Mouse (Mus musculus): ENCODE results near the gene Stard7. TPM values are rescaled to one million over a fixed set of nuclear protein-coding genes. Genes with fewer than 3 reads are reported as not detected.
"Not testable (repeated sequence)": the region's sequence is repeated elsewhere in the genome, so short reads cannot be mapped to it uniquely, and the experiment has no call there.

Gene Stard7
- total RNA-seq, 4 experiments from 2014 or later = 92.3 to 106 (median 97.9) TPM

DNA sequence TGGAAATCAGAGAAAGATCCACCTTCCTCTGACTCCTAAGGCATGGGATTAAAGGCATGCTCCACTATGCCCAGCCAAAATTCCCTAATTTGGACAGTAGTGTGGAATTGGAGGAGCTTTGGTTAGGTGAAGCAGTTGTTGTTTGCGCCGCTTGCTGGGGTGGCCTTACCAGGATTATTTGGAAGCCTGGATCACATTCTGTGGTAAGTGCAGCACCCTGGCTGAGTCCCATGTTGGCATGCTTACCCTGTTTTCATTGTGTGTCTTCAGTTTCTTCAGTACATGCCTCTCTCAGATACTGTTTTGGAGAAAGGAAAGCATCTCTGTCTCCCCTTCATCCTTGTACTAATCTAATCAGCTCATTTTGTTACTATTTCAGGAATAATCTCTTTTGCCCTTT, 4.6 kb downstream of the Stard7 start:
- no peak for DNase-seq (ENCODE audit: low spot score in 2 of 2)

GRCm38 (mm10) chr2:127275551-127276320, 5.7 kb downstream of the Stard7 start:
- DNase-seq (ENCODE audit: low spot score in 2 of 2) = no peak

DNA sequence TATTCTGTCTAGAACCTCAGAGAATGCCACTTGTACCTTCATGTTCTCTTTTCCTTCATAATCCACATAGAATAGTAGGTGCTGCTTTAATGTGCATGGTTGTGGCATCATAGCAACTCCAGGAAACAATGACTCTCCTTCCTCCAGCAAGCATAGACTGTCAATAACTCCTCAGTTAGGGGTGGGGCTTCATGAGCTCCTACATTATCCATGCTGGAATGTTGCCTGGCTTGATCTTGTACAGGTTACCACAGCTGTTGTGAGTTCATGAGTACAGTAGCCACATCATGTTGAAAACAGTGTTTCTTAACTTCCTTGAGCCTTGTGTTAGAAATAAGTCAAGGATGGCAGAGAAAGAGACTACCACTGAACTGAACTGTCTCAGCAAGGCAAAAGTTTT, 8.1 kb downstream of the Stard7 start:
- DNase-seq (ENCODE audit: low spot score in 2 of 2) = no peak

DNA sequence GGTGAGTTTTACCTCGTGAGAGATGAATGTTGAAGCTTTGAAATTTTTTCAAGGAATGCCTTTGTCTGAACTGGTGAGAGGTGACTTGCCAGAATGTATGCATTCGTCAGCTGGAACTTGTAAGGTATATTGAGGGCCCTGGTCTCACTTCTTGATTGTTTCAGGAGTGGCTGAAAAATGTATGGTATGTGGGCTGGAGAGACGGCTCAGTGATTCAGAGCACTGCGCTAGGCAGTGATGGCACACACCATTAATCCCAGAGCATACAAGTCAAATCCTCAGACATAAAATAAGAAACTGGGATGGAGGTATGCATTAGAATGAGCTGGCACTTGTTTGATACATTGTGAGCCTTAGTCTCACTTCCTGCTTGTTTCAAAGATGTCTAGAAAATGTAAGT, 22.2 kb downstream of the Stard7 start:
- DNase-seq (ENCODE audit: low spot score in 2 of 2) = no peak

- no peak for DNase-seq (ENCODE audit: low spot score in 2 of 2)
These were observed 27.2 kb downstream of the Stard7 start for GRCm38 (mm10) chr2:127297001-127297805.

DNA sequence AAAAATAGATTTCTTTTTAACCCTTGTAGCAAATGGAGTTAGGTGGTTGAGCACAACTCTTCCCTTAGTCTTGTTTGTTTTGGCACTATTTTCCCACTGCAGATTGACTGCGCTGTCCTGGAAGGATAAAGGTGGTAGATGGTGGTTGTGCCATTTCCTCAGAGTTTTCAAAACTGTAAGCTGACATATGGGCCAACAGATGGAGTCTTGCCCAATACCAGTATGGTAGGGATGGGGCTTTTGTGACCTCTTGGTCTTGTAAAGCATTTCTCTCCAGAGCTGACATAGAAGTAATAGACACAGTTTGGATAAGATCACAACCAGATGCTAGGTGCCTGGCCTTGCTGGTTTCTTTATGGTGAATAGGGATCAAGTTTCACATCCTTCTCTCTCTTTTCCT, 28.0 kb downstream of the Stard7 start:
- no peak for DNase-seq (ENCODE audit: low spot score in 2 of 2)

DNA sequence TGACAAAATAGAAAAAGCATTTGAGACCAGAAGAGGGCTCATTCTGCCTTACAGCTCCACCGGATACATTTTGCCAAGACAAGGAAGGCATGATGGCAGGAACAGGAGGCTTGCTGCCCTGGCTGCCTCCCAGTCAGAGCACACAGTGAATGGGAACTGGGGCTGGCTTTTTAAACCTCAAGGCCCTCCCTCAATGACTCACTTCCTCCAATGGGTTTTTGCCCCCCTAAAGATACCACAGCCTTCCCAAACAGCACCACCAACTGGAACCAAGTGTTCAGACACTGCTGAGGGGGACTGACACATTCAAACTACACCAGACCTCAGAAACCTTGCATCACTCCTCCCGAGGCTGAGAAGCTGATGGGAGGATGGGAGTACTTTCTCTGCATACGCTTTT, 30.7 kb downstream of the Stard7 start:
- DNase-seq (ENCODE audit: low spot score in 2 of 2) = no peak

GRCm38 (mm10) chr2:127301883-127302282, 31.9 kb downstream of the Stard7 start:
- DNase-seq (ENCODE audit: low spot score in 2 of 2) = no peak

GRCm38 (mm10) chr2:127304192-127304591, 34.2 kb downstream of the Stard7 start:
- DNase-seq (ENCODE audit: low spot score in 2 of 2) = not testable (repeated sequence)

DNA sequence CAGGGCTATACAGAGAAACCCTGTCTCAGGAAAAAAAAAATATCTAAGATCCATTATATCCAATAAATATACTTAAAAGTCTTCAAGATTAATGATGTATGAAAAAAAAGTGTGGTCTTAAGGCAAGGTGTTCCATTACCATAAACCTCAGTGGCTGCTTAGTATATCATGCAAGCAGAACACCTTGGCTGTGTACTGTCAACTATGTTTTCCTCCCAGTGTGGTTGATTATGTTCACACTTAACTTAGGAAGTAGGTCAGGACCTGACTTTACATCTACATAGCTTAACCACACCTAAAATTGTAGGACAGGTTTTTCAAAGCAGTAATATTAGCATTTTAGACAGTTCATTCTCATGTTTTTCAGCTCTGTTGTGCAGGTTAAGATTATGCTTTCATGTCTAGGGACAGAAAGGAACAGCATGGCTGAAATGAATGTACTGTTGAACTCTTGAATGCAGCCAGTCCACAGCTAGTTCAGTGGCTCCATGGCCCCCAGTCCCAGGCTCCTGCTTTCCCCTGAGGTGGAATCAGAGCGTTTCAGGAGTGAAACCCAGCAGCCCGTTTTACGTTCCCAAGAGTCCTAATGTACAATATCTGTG, 34.7 kb downstream of the Stard7 start:
- no peak for DNase-seq (ENCODE audit: low spot score in 2 of 2)

GRCm38 (mm10) chr2:127306123-127306522, 36.1 kb downstream of the Stard7 start:
- DNase-seq (ENCODE audit: low spot score in 2 of 2) = no peak

GRCm38 (mm10) chr2:127307179-127307578, 37.2 kb downstream of the Stard7 start:
- DNase-seq (ENCODE audit: low spot score in 2 of 2) = no peak

DNA sequence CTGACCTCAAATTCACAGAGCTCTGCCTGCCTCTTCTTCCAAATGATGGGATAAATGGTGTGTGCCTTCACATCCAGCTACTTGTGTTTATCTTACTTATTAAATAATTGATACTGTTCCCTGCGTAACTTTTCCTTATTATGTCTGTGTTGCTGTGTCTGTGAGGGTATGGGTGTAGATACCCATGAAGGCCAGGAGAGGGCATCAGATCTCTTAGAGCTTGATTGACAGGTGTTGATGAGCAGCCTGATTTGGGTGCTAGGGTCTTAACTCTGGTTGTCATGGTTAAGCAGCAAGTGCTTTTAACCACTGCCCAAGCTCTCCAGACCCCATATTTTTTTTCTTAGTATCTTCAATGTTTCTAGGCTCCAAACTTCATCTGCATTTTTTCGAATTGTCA, 38.6 kb downstream of the Stard7 start:
- DNase-seq (ENCODE audit: low spot score in 2 of 2) = no peak

DNA sequence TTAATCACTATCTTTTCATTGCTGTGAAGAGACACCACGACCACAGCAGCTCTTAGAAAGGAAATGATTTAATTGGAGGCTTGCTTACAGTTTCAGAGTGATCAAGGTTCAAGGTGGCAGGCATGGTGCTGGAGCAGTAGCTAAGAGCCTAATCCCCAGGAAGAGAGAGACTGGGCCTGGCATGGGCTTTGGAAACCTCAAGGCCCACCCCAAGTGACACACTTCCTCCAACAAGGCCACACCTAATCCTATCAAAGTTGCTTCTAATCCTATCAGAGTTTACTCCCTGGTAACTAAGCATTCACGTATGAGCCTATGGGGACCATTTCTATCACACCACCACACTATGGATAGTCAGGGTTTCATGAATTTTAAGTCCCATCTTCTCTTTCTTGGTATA, 40.2 kb downstream of the Stard7 start:
- DNase-seq (ENCODE audit: low spot score in 2 of 2) = no peak

- DNase-seq (ENCODE audit: low spot score in 2 of 2) = no peak
These were observed 40.7 kb downstream of the Stard7 start for GRCm38 (mm10) chr2:127310685-127311084.

DNA sequence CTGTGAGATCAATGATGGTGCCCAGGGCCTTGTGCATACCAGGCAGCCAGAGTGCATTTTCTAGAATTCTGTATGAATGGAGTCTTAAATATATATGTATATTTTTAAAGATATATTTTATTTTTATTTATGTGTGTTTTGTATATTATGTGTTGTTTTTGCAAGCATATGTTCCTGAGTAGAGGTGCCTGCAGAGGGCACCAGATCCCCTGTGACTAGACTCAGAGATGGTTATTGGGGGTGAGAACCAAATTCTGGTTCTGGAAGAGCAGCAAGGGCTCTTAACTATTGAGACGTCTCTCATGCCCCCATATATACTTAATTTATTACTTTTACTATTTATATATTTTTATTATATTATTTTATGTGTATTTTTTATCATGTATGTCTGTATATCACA, 41.2 kb downstream of the Stard7 start:
- DNase-seq (ENCODE audit: low spot score in 2 of 2) = no peak

DNA sequence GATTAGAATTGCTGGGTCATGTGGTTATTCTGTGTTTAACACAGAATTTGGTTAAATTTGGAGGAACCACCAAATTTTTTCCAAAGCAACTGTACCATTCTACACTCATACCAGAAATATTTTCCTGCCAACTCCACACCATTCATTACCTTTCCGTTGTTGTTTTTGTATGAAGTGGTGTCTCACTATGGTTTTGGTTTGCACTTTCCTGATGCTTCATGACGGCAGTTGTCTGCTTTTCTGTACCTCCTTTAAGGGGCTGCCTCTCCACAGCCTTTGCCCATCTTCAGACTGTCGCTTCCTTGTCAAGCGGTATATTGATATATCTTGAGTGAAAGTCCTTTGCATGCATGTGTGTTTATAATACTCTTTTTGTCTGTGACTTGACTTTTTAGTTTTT, 42.8 kb downstream of the Stard7 start:
- DNase-seq (ENCODE audit: low spot score in 2 of 2) = no peak

DNA sequence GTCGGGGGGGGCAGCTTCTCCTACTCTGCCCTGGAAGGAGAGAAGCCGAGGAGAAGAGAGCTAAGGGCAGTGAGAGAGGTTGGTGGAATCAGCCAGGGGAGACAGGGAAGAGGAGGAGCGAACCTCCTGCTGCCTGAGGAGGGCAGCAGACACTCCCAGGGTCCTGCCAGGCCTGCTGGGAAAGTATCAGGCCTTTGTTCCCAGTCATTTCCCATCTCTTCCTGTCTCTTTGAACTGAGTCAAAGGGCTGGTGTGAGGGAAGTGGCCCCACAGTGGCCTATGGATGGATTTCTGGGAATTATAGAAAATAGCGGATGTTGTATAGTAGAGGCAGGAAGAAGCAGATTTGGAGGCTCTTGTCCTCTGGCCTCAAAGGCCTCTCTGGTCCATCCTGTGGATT, 43.9 kb downstream of the Stard7 start:
- no peak for DNase-seq (ENCODE audit: low spot score in 2 of 2)

GRCm38 (mm10) chr2:127314467-127315154, 44.6 kb downstream of the Stard7 start:
- no peak for DNase-seq (ENCODE audit: low spot score in 2 of 2)

GRCm38 (mm10) chr2:127315155-127315470, 45.1 kb downstream of the Stard7 start:
- no peak for DNase-seq (ENCODE audit: low spot score in 2 of 2)

- DNase-seq (ENCODE audit: low spot score in 2 of 2) = no peak
These were observed 46.4 kb downstream of the Stard7 start for GRCm38 (mm10) chr2:127316431-127316830.

DNA sequence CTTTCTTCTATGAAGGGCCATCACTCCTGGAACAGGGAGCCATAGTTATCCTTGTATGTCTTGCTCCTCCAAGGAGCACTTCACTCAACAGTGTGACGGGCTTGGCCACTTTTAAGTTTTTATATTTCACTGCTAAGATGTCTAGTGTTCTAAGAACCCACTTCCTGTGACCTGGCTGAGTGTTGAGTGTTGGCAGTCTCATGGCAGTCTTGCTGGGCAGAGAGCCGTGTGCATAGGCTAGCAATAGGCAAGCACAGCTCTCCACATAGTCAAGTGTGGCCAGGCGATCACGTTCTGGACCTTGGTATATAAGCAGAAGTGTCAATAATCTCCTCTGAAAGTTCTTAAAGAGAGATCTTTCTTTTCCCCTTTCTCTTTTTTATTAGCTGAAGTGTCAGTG, 48.1 kb downstream of the Stard7 start:
- DNase-seq (ENCODE audit: low spot score in 2 of 2) = no peak

Measured in left cerebral cortex, adult 8-10 months (tissue).